Mouse (Mus musculus) heart, postnatal 0 days (tissue): ENCODE results near the gene Ift20. TPM values are rescaled to one million over a fixed set of nuclear protein-coding genes. Genes with fewer than 3 reads are reported as not detected.

Source experiments
- ATAC-seq: fragments of 200-750 bp; cut with Nextera tagmentation; 2 replicates; pipeline ENCODE4 v1.8.0; 2017; ENCODE audit warnings: low read depth, moderate number of reproducible peaks, moderate library complexity; ENCODE audit not compliant: insufficient read depth
- DNase-seq: peaks from one replicate; pipeline ENCODE4 v3.0.0-alpha.2; 2016; ENCODE audit warnings: low spot score
- H3K27ac ChIP-seq: fragments of 300-500 bp; sonication (generic); 2 replicates; pipeline ENCODE4 v1.5.1; 2014; ENCODE audit warnings: low read depth, mild to moderate bottlenecking
- H3K27me3 ChIP-seq: fragments of 300-500 bp; sonication (generic); 2 replicates; pipeline ENCODE4 v1.6.1; 2014; ENCODE audit warnings: low read length, mixed read lengths; ENCODE audit not compliant: control insufficient read depth, insufficient read depth
- H3K36me3 ChIP-seq: fragments of 300-500 bp; sonication (generic); replicated peaks from 2 replicates; pipeline ENCODE4 v1.6.1; 2014; ENCODE audit warnings: low read length, mixed read lengths; ENCODE audit not compliant: control insufficient read depth, insufficient read depth
- H3K4me1 ChIP-seq: fragments of 300-500 bp; sonication (generic); 2 replicates; pipeline ENCODE4 v1.6.1; 2014; ENCODE audit warnings: antibody characterized with exemption; ENCODE audit not compliant: control insufficient read depth, insufficient read depth
- H3K4me2 ChIP-seq: fragments of 300-500 bp; sonication (generic); 2 replicates; pipeline ENCODE4 v1.6.1; 2014; ENCODE audit warnings: low read depth, mild to moderate bottlenecking, low read length, moderate library complexity
- H3K4me3 ChIP-seq: fragments of 300-500 bp; sonication (generic); 2 replicates; pipeline ENCODE4 v1.5.1; 2014; ENCODE audit warnings: low read depth, low read length
- H3K9ac ChIP-seq: fragments of 300-500 bp; sonication (generic); replicated peaks from 2 replicates; pipeline ENCODE4 v1.6.1; 2014; ENCODE audit warnings: low read depth, low read length, mixed read lengths
- H3K9me3 ChIP-seq: fragments of 300-500 bp; sonication (generic); replicated peaks from 2 replicates; pipeline ENCODE4 v1.6.1; 2016; ENCODE audit warnings: low read length; ENCODE audit not compliant: control insufficient read depth
- CTCF ChIP-seq: IDR thresholded peaks from 2 replicates; pipeline ENCODE4 v1.5.1; 2016; ENCODE audit warnings: antibody characterized with exemption, control low read depth, low read depth
- EP300 ChIP-seq: IDR thresholded peaks from 2 replicates; pipeline ENCODE4 v1.6.1; 2016; ENCODE audit warnings: antibody characterized with exemption, low read depth
- WGBS: fragments of 180-500 bp; shearing (Covaris S2); extraction: QIAGEN DNeasy Blood & Tissue Kit; methylation state at CpG from one replicate; pipeline ENCODE4 v1.1.7; 2014; 5-methylcytosine and 5-hydroxymethylcytosine counted together
- polyA plus RNA-seq: library from polyadenylated mRNA; unstranded; fragments of >200 nt; fragmentation: Nextera tagmentation; extraction: Ambion mirVana; gene quantifications from 2 replicates; pipeline ENCODE4 v1.2.1, GENCODE M21; 2015
- total RNA-seq: library from RNA; depleted of rRNA; stranded (reverse); fragments of >200 nt; gene quantifications from 2 replicates; pipeline ENCODE4 v1.2.3, GENCODE M21; 2014; ENCODE audit warnings: low replicate concordance

Ift20 gene
- total and polyA plus RNA-seq, 2 experiments from 2014 or later = 90.8 to 111 TPM

GRCm38 (mm10) chr11:78502909-78503650, 33.1 kb upstream of the Ift20 start, which contains the start of gene Sebox:
Sebox (plus strand) TSS chr11:78503447.
- Histone ChIP-seq H3K27me3 (peaks cover 33% of the 10 kb centered on the region), H3K9ac (no peak within 1 kb of the TSS), H3K36me3 (peaks cover 15% of the 10 kb centered on the region), H3K4me2 (no peak within 1 kb of the TSS), H3K4me1 (no peaks in the 10 kb centered on the region), H3K27ac (no peak within 1 kb of the TSS), H3K4me3 (no peak within 1 kb of the TSS), H3K9me3 (no peaks in the 10 kb centered on the region)
- no peak for ATAC-seq
- no peak for TF ChIP-seq EP300
- no peak for DNase-seq
- 59% methylated on average over 7 of the region's 7 CpGs for WGBS

DNA sequence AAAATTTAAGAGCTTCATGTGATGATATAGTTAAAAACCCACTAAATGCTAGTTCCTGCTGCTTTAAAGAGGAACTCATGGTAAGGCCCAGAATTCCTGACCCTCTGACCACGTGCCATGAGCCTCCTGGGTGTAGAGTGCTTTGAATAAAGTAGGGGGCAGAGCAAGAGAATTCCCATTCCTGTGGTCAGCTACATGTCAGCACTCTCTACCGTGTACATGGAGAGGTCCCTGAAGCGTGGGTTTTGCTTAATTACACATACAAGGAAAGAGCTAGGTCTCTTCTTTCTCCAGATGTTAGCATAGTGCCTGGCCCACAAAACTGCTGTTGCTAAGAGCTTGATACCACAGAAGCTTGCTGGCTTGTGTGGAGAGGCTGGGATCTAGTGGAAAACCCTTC, 30.7 kb upstream of the Ift20 start:
- no peak for TF ChIP-seq EP300
- WGBS = 79% methylated on average over 3 of the region's 3 CpGs
- DNase-seq (no peak), ATAC-seq (no peak)
- H3K9me3 ChIP-seq = no peaks in the 10 kb centered on the region
- peaks cover 28% of the 10 kb centered on the region for H3K36me3 ChIP-seq
- H3K27me3 ChIP-seq = peaks cover 10% of the 10 kb centered on the region
- no peak overlapping the region for H3K27ac ChIP-seq
- no peak overlapping the region for H3K9ac ChIP-seq
- H3K4me2 ChIP-seq = no peak overlapping the region
- H3K4me1 ChIP-seq = no peaks in the 10 kb centered on the region
- H3K4me3 ChIP-seq = no peak overlapping the region

DNA sequence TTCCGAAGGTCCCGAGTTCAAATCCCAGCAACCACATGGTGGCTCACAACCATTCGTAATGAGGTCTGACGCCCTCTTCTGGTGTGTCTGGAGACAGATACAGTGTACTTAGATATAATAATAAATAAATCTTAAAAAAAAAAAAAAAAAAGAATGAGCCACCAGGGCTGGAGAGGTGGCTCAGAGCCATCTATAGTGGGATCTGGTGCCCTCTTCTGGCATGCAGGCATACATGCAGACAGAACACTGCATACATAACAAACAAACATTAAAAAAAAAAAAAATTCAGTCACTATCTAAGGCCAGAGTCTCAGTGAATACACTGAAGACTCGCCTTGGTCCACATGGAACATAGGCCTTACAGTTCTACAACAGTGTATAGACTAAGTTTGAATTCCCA, 27.0 kb upstream of the Ift20 start:
- 82% methylated on average over 5 of the region's 5 CpGs for WGBS
- no peak for ATAC-seq
- Histone ChIP-seq H3K27ac (no peak overlapping the region), H3K27me3 (no peaks in the 10 kb centered on the region), H3K4me3 (no peak overlapping the region), H3K4me2 (no peak overlapping the region), H3K9ac (no peak overlapping the region), H3K9me3 (no peaks in the 10 kb centered on the region), H3K36me3 (peaks cover 32% of the 10 kb centered on the region), H3K4me1 (peaks cover 15% of the 10 kb centered on the region)
- TF ChIP-seq CTCF = peak; percentile 34
- TF ChIP-seq EP300 = no peak
- peak; percentile 16 for DNase-seq

GRCm38 (mm10) chr11:78512025-78512957, 23.9 kb upstream of the Ift20 start, which contains the start of the genes Tmem199 and Poldip2:
Tmem199 (minus strand) TSS chr11:78512172.
Poldip2 (plus strand) TSS chr11:78512193.
- TF ChIP-seq EP300 (0 out of 2 replicates have a peak, but pooled peaks have one; percentile 33), CTCF (no peak)
- peaks cover 15% of the 10 kb centered on the region for H3K4me1 ChIP-seq
- peaks cover 50% of the 10 kb centered on the region for H3K36me3 ChIP-seq
- H3K9ac ChIP-seq = peak within 1 kb of the TSS; percentile 91
- DNase-seq (peak; percentile 92), ATAC-seq (peak; percentile 99)
- WGBS = under 1% methylated on average over 65 of the region's 67 CpGs
- H3K9me3 ChIP-seq = no peaks in the 10 kb centered on the region
- peak within 1 kb of the TSS; percentile 84 for H3K4me2 ChIP-seq
- H3K27ac ChIP-seq = peak within 1 kb of the TSS; percentile 87
- H3K4me3 ChIP-seq = peak within 1 kb of the TSS; percentile 87
- H3K27me3 ChIP-seq = no peaks in the 10 kb centered on the region

- Histone ChIP-seq H3K4me2 (peak overlapping the region; percentile 84), H3K9me3 (no peaks in the 10 kb centered on the region), H3K4me3 (peak overlapping the region; percentile 87), H3K4me1 (peaks cover 15% of the 10 kb centered on the region), H3K9ac (0 out of 2 replicates have a peak overlapping the region, but pooled peaks have one; percentile 91), H3K27me3 (no peaks in the 10 kb centered on the region), H3K27ac (no peak overlapping the region), H3K36me3 (peaks cover 50% of the 10 kb centered on the region)
- TF ChIP-seq EP300 = no peak
- ATAC-seq (no peak), DNase-seq (no peak)
- 68% methylated on average over 3 of the region's 3 CpGs for WGBS
These were observed 22.9 kb upstream of the Ift20 start for GRCm38 (mm10) chr11:78513106-78513790.
